Mouse (Mus musculus): ENCODE data around the gene Dmbx1. TPM values are rescaled to one million over a fixed set of nuclear protein-coding genes. Genes with fewer than 3 reads are reported as not detected.

Gene Dmbx1
- polyA plus RNA-seq, 1 experiment: not detected

GRCm38 (mm10) chr4:115884022-115884421, 55.7 kb downstream of the Dmbx1 start, which contains the start of gene Kncn:
Gene Kncn, plus strand, starts transcription at chr4:115884400.
- TF ChIP-seq POLR2A (IDR thresholded peaks at IDR 0.05; ENCODE audit: insufficient read depth, low read depth, low read length) (no peak), CTCF (IDR thresholded peaks at IDR 0.05; ENCODE audit: insufficient read depth, low read depth, low read length) (no peak)
- no peak within 1 kb of the TSS for H3K4me3 ChIP-seq (ENCODE audit: insufficient read depth, low read depth, low read length)
- peaks cover 11% of the 10 kb centered on the region for H3K4me1 ChIP-seq (ENCODE audit: control insufficient read depth, insufficient read depth, low read length)
- no peak within 1 kb of the TSS for H3K27ac ChIP-seq (ENCODE audit: insufficient read depth, low read depth, low read length)
- WGBS: 86% methylated on average over 6 of the region's 6 CpGs

GRCm38 (mm10) chr4:115882195-115882594, 57.5 kb downstream of the Dmbx1 start:
- 56% methylated on average over 4 of the region's 4 CpGs for WGBS
- peaks cover 18% of the 10 kb centered on the region for H3K4me1 ChIP-seq (ENCODE audit: control insufficient read depth, insufficient read depth, low read length)
- no peak for TF ChIP-seq POLR2A (IDR thresholded peaks at IDR 0.05; ENCODE audit: insufficient read depth, low read depth, low read length)
- TF ChIP-seq CTCF (IDR thresholded peaks at IDR 0.05; ENCODE audit: insufficient read depth, low read depth, low read length): no peak
- no peak overlapping the region for H3K27ac ChIP-seq (ENCODE audit: insufficient read depth, low read depth, low read length)
- no peak overlapping the region for H3K4me3 ChIP-seq (ENCODE audit: insufficient read depth, low read depth, low read length)

GRCm38 (mm10) chr4:115881183-115881582, 58.5 kb downstream of the Dmbx1 start:
- Histone ChIP-seq H3K4me1 (ENCODE audit: control insufficient read depth, insufficient read depth, low read length) (peaks cover 18% of the 10 kb centered on the region), H3K27ac (ENCODE audit: insufficient read depth, low read depth, low read length) (no peak overlapping the region), H3K4me3 (ENCODE audit: insufficient read depth, low read depth, low read length) (no peak overlapping the region)
- TF ChIP-seq CTCF (IDR thresholded peaks at IDR 0.05; ENCODE audit: insufficient read depth, low read depth, low read length): no peak
- no peak for TF ChIP-seq POLR2A (IDR thresholded peaks at IDR 0.05; ENCODE audit: insufficient read depth, low read depth, low read length)
- 3% methylated on average over 1 of the region's 1 CpGs for WGBS

GRCm38 (mm10) chr4:115878828-115879227, 60.9 kb downstream of the Dmbx1 start:
- WGBS: 71% methylated on average over 9 of the region's 9 CpGs
- no peak overlapping the region for H3K27ac ChIP-seq (ENCODE audit: insufficient read depth, low read depth, low read length)
- H3K4me1 ChIP-seq (ENCODE audit: control insufficient read depth, insufficient read depth, low read length): peaks cover 16% of the 10 kb centered on the region
- TF ChIP-seq POLR2A (IDR thresholded peaks at IDR 0.05; ENCODE audit: insufficient read depth, low read depth, low read length) (no peak), CTCF (IDR thresholded peaks at IDR 0.05; ENCODE audit: insufficient read depth, low read depth, low read length) (no peak)
- no peak overlapping the region for H3K4me3 ChIP-seq (ENCODE audit: insufficient read depth, low read depth, low read length)

- Histone ChIP-seq H3K4me3 (ENCODE audit: insufficient read depth, low read depth, low read length) (no peak overlapping the region), H3K4me1 (ENCODE audit: control insufficient read depth, insufficient read depth, low read length) (peaks cover 16% of the 10 kb centered on the region), H3K27ac (ENCODE audit: insufficient read depth, low read depth, low read length) (no peak overlapping the region)
- WGBS: 34% methylated on average over 11 of the region's 11 CpGs
- TF ChIP-seq CTCF (IDR thresholded peaks at IDR 0.05; ENCODE audit: insufficient read depth, low read depth, low read length) (no peak), POLR2A (IDR thresholded peaks at IDR 0.05; ENCODE audit: insufficient read depth, low read depth, low read length) (no peak)
Measured at GRCm38 (mm10) chr4:115878216-115878678, 61.5 kb downstream of the Dmbx1 start.

- H3K4me3 ChIP-seq (ENCODE audit: insufficient read depth, low read depth, low read length): no peak overlapping the region
- WGBS: 89% methylated on average over 3 of the region's 3 CpGs
- no peak overlapping the region for H3K27ac ChIP-seq (ENCODE audit: insufficient read depth, low read depth, low read length)
- TF ChIP-seq POLR2A (IDR thresholded peaks at IDR 0.05; ENCODE audit: insufficient read depth, low read depth, low read length) (no peak), CTCF (IDR thresholded peaks at IDR 0.05; ENCODE audit: insufficient read depth, low read depth, low read length) (no peak)
- peaks cover 7% of the 10 kb centered on the region for H3K4me1 ChIP-seq (ENCODE audit: control insufficient read depth, insufficient read depth, low read length)
Measured at GRCm38 (mm10) chr4:115873231-115873630, 66.5 kb downstream of the Dmbx1 start.

- no peak for TF ChIP-seq POLR2A (IDR thresholded peaks at IDR 0.05; ENCODE audit: insufficient read depth, low read depth, low read length)
- no peak for TF ChIP-seq CTCF (IDR thresholded peaks at IDR 0.05; ENCODE audit: insufficient read depth, low read depth, low read length)
- Histone ChIP-seq H3K4me3 (ENCODE audit: insufficient read depth, low read depth, low read length) (no peak overlapping the region), H3K4me1 (ENCODE audit: control insufficient read depth, insufficient read depth, low read length) (peaks cover 2% of the 10 kb centered on the region), H3K27ac (ENCODE audit: insufficient read depth, low read depth, low read length) (no peak overlapping the region)
- 46% methylated on average over 16 of the region's 16 CpGs for WGBS
Measured at GRCm38 (mm10) chr4:115869512-115870210, 70.1 kb downstream of the Dmbx1 start.

Other genes starting within 250 kb of the Dmbx1 start
- gene Efcab14, start 202.2 kb downstream of the Dmbx1 start, polyA plus RNA-seq (2012; ENCODE audit: insufficient read depth, insufficient read length, low replicate concordance, missing spikeins): not detected in 2 replicates
- not detected in 2 replicates for gene Tex38, start 158.9 kb downstream of the Dmbx1 start, polyA plus RNA-seq (2012; ENCODE audit: insufficient read depth, insufficient read length, low replicate concordance, missing spikeins)
- not detected in 2 replicates for gene Atpaf1, start 155.1 kb downstream of the Dmbx1 start, polyA plus RNA-seq (2012; ENCODE audit: insufficient read depth, insufficient read length, low replicate concordance, missing spikeins)
- gene Mob3c, start 111.8 kb downstream of the Dmbx1 start, polyA plus RNA-seq (2012; ENCODE audit: insufficient read depth, insufficient read length, low replicate concordance, missing spikeins): not detected in 2 replicates
- gene Mknk1, start 100.7 kb downstream of the Dmbx1 start, polyA plus RNA-seq (2012; ENCODE audit: insufficient read depth, insufficient read length, low replicate concordance, missing spikeins): not detected in 2 replicates
- not detected in 2 replicates for gene Kncn, start 55.5 kb downstream of the Dmbx1 start, polyA plus RNA-seq (2012; ENCODE audit: insufficient read depth, insufficient read length, low replicate concordance, missing spikeins)
- gene 6430628N08Rik, start 49.3 kb downstream of the Dmbx1 start, polyA plus RNA-seq (2012; ENCODE audit: insufficient read depth, insufficient read length, low replicate concordance, missing spikeins): not detected in 2 replicates
- not detected in 2 replicates for gene Faah, start 78.0 kb upstream of the Dmbx1 start, polyA plus RNA-seq (2012; ENCODE audit: insufficient read depth, insufficient read length, low replicate concordance, missing spikeins)
- gene Nsun4, start 114.0 kb upstream of the Dmbx1 start, polyA plus RNA-seq (2012; ENCODE audit: insufficient read depth, insufficient read length, low replicate concordance, missing spikeins): not detected in 2 replicates
- gene Uqcrh, start 135.1 kb upstream of the Dmbx1 start, polyA plus RNA-seq (2012; ENCODE audit: insufficient read depth, insufficient read length, low replicate concordance, missing spikeins): not detected in 2 replicates
- gene Lrrc41, start 135.3 kb upstream of the Dmbx1 start, polyA plus RNA-seq (2012; ENCODE audit: insufficient read depth, insufficient read length, low replicate concordance, missing spikeins): not detected in 2 replicates
- not detected in 2 replicates for gene Rad54l, start 183.8 kb upstream of the Dmbx1 start, polyA plus RNA-seq (2012; ENCODE audit: insufficient read depth, insufficient read length, low replicate concordance, missing spikeins)
- not detected in 2 replicates for gene Pomgnt1, start 183.9 kb upstream of the Dmbx1 start, polyA plus RNA-seq (2012; ENCODE audit: insufficient read depth, insufficient read length, low replicate concordance, missing spikeins)
- gene Lurap1, start 211.4 kb upstream of the Dmbx1 start, polyA plus RNA-seq (2012; ENCODE audit: insufficient read depth, insufficient read length, low replicate concordance, missing spikeins): not detected in 2 replicates
- gene Tspan1, start 227.7 kb upstream of the Dmbx1 start, polyA plus RNA-seq (2012; ENCODE audit: insufficient read depth, insufficient read length, low replicate concordance, missing spikeins): not detected in 2 replicates
- not detected in 2 replicates for gene 1700042G07Rik, start 233.4 kb upstream of the Dmbx1 start, polyA plus RNA-seq (2012; ENCODE audit: insufficient read depth, insufficient read length, low replicate concordance, missing spikeins)
- not detected in 2 replicates for gene Gm49337, start 233.5 kb upstream of the Dmbx1 start, polyA plus RNA-seq (2012; ENCODE audit: insufficient read depth, insufficient read length, low replicate concordance, missing spikeins)

All from olfactory bulb, adult 2 months (tissue).